Mouse (Mus musculus): ENCODE measurements around the gene Uxt.

- TF ChIP-seq CTCF (IDR thresholded peaks at IDR 0.05; ENCODE audit: low read depth, low read length) (no peak), POLR2A (IDR thresholded peaks at IDR 0.05; ENCODE audit: extremely low read depth, insufficient read depth, low read length) (no peak)
Observed at GRCm38 (mm10) chrX:20980901-20981300, 19.1 kb upstream of the Uxt start.

Measured in liver, adult 2 months (tissue).